ENCODE assay signal across 44 mouse cellular contexts in genomic region chr15:82707906-82708305, GRCm38 (mm10). TPM values are rescaled to one million over a fixed set of nuclear protein-coding genes. Genes with fewer than 3 reads are reported as not detected.
"Had no signal": no experiment of that assay in that cellular context is flagged by ENCODE, and none has a peak within 500 bp of the region (broad histone marks: within the 10 kb centered on the region; RNA-seq: fewer than 3 reads in every experiment).

No protein-coding gene starts in this region.

- H3K9me3 ChIP-seq: limb, embryonic 10.5 days; limb, embryonic 12.5 days; limb, embryonic 13.5 days; limb, embryonic 15.5 days; liver, embryonic 12.5 days; liver, embryonic 13.5 days; liver, embryonic 15.5 days; lung, embryonic 15.5 days; megakaryocyte, embryonic 14.5 days; midbrain, embryonic 10.5 days; midbrain, embryonic 12.5 days; midbrain, embryonic 13.5 days; midbrain, embryonic 15.5 days; neural tube, embryonic 12.5 days; neural tube, embryonic 13.5 days had no signal

- H3K27me3 ChIP-seq: limb, embryonic 12.5 days; limb, embryonic 13.5 days; limb, embryonic 15.5 days; liver, embryonic 12.5 days; liver, embryonic 13.5 days; liver, embryonic 15.5 days; lung, embryonic 15.5 days; megakaryocyte, embryonic 14.5 days; midbrain, embryonic 12.5 days; midbrain, embryonic 13.5 days; midbrain, embryonic 15.5 days; neural tube, embryonic 12.5 days; neural tube, embryonic 13.5 days had no signal

- H3K4me1 ChIP-seq: limb, embryonic 10.5 days; limb, embryonic 12.5 days; limb, embryonic 13.5 days; limb, embryonic 15.5 days; liver, embryonic 12.5 days; lung, embryonic 15.5 days; megakaryocyte, embryonic 14.5 days; midbrain, embryonic 10.5 days; midbrain, embryonic 12.5 days; midbrain, embryonic 13.5 days; midbrain, embryonic 15.5 days; neural tube, embryonic 12.5 days; neural tube, embryonic 13.5 days had no signal

- H3K27ac ChIP-seq: limb, embryonic 10.5 days; limb, embryonic 12.5 days; limb, embryonic 13.5 days; limb, embryonic 15.5 days; liver, embryonic 12.5 days; liver, embryonic 13.5 days; liver, embryonic 14.5 days; liver, embryonic 15.5 days; lung, embryonic 15.5 days; macrophage; midbrain, embryonic 10.5 days; midbrain, embryonic 12.5 days; midbrain, embryonic 13.5 days; midbrain, embryonic 15.5 days; neural tube, embryonic 12.5 days; neural tube, embryonic 13.5 days had no signal

- DNase-seq: left cerebral cortex, postnatal 4 days; liver, embryonic 13.5 days; liver, postnatal 0 days; lung, adult 18-20 months; lung, adult 2 months; lung, embryonic 14.5 days; lung, postnatal 10 days; lung, postnatal 14 days; lung, postnatal 36 days; lung, postnatal 4 days; midbrain, embryonic 14.5 days had no signal

- H3K4me3 ChIP-seq: limb, embryonic 10.5 days; limb, embryonic 12.5 days; limb, embryonic 13.5 days; limb, embryonic 15.5 days; liver, embryonic 12.5 days; liver, embryonic 13.5 days; liver, embryonic 15.5 days; lung, embryonic 15.5 days; megakaryocyte, embryonic 14.5 days; midbrain, embryonic 10.5 days; midbrain, embryonic 12.5 days; midbrain, embryonic 13.5 days; midbrain, embryonic 15.5 days; myocyte; neural tube, embryonic 12.5 days; neural tube, embryonic 13.5 days had no signal

- H3K9ac ChIP-seq: limb, embryonic 12.5 days; limb, embryonic 13.5 days; limb, embryonic 15.5 days; liver, embryonic 12.5 days; liver, embryonic 13.5 days; liver, embryonic 14.5 days; liver, embryonic 15.5 days; liver, postnatal 0 days; lung, embryonic 14.5 days; lung, embryonic 15.5 days; midbrain, embryonic 12.5 days; midbrain, embryonic 13.5 days; midbrain, embryonic 15.5 days; neural tube, embryonic 12.5 days; neural tube, embryonic 13.5 days had no signal

- H3K36me3 ChIP-seq: limb, embryonic 10.5 days; limb, embryonic 12.5 days; limb, embryonic 13.5 days; limb, embryonic 15.5 days; liver, embryonic 12.5 days; liver, embryonic 13.5 days; liver, embryonic 15.5 days; lung, embryonic 15.5 days; midbrain, embryonic 10.5 days; midbrain, embryonic 12.5 days; midbrain, embryonic 13.5 days; midbrain, embryonic 15.5 days; neural tube, embryonic 12.5 days; neural tube, embryonic 13.5 days had no signal

RNA-seq across cellular contexts. Expression of gene Cyp2d40, which starts 56.1 kb away (rescaled TPM):
- total RNA-seq: left cerebral cortex, postnatal 10 days; left cerebral cortex, postnatal 14 days; left cerebral cortex, postnatal 25 days; left cerebral cortex, postnatal 36 days; left cerebral cortex, postnatal 4 days; megakaryocyte progenitor cell, adult 5-6 weeks; megakaryocyte, adult 5-6 weeks; megakaryocyte-erythroid progenitor cell, adult 5-6 weeks; midbrain, postnatal 0 days; monocyte, adult 5-6 weeks had no signal
- polyA plus RNA-seq: limb, embryonic 10.5 days; limb, embryonic 11.5 days; limb, embryonic 12.5 days; limb, embryonic 13.5 days; limb, embryonic 15.5 days; liver, embryonic 11.5 days; liver, embryonic 12.5 days; liver, embryonic 13.5 days; lung, adult 2 months; lung, embryonic 14.5 days; lung, embryonic 15.5 days; lung, embryonic 16.5 days; lung, postnatal 0 days; macrophage; midbrain, embryonic 10.5 days; midbrain, embryonic 11.5 days; midbrain, embryonic 12.5 days; midbrain, embryonic 13.5 days; midbrain, embryonic 14.5 days; midbrain, embryonic 15.5 days; midbrain, embryonic 16.5 days; midbrain, postnatal 0 days; myocyte; neural tube, embryonic 11.5 days; neural tube, embryonic 12.5 days; neural tube, embryonic 13.5 days had no signal
